Mouse (Mus musculus): Measurements from ENCODE around the gene Adamts12.

DNA sequence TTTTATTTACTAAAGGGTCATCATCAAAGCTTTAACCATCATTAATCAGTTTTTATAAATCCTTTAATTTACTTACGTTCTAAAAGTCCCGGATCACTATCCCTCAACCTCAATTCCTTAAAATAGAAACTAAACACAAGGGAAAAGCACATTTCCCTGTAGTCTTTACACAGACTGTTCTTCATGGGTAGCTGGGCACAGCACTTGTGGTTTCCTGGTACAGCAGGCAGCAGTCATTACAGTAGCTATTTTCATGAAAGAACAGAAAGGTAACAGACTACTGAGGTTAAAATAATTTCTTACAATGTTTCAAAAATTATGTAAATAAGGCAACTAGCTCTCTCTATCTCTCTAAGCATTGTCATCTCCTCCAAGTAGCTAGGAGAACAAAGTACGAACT lies 305.0 kb downstream of the Adamts12 start:
- TF ChIP-seq POLR2A (IDR thresholded peaks at IDR 0.05; ENCODE audit: borderline replicate concordance, insufficient read depth, low read length) (no peak), CTCF (IDR thresholded peaks at IDR 0.05; ENCODE audit: borderline replicate concordance, insufficient read depth, low read depth, low read length) (no peak)

Measured in cerebellum, adult 2 months (tissue).